Comparison of ENCODE assay signal across 7 mouse cellular contexts in the genomic region with DNA sequence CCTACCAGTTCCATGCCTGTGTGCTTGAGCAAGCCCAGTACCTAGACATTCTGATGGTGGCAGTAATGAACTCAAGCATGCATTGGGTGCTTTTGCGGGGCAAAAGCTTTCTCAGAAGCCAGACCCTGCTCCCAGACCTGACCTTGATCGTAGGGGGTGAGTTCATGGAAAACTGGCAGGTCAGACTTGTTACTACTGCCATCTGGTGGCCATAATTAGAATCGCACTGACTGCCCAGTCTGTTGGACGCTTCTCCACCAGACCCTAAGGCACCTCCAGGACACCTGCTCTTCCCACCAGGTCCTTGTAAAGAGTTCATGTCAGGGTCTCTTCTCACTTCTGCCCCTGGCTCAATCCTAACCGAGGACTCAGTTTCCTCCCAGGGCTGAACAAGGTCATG. TPM values are rescaled to one million over a fixed set of nuclear protein-coding genes. Genes with fewer than 3 reads are reported as not detected.
DNase-seq lines count a peak whose midpoint lies in the region; ATAC-seq and TF ChIP-seq lines count a peak whose summit lies in the region.

No protein-coding gene starts in this region.

- ATAC-seq in erythroid progenitor cell, adult 5-6 weeks (replicated peaks; ENCODE audit: low FRiP score, poor library complexity, severe bottlenecking): peak; percentile 43; the same call in 1 of the 2 replicates
- ATAC-seq in kidney, embryonic 14.5 days (ENCODE audit: low FRiP score, low TSS enrichment): 0 out of 2 replicates have a peak, but pooled peaks have one; percentile 22
- no peak for ATAC-seq in limb, embryonic 14.5 days (ENCODE audit: low FRiP score, low read depth)

- H3K27ac ChIP-seq in brown adipose tissue, adult 24 weeks (replicated peaks; ENCODE audit: low read depth, low read length): peak overlapping the region; percentile 94
- 0 out of 2 replicates have a peak overlapping the region, but pooled peaks have one; percentile 8 for H3K27ac ChIP-seq in kidney, embryonic 14.5 days (ENCODE audit: low read depth, low read length)
- no peak overlapping the region for H3K27ac ChIP-seq in limb, embryonic 14.5 days (replicated peaks; ENCODE audit: low read depth, low read length)

- no peak for TF ChIP-seq POLR2A in limb, embryonic 14.5 days (IDR thresholded peaks at IDR 0.05; ENCODE audit: borderline replicate concordance, extremely low read depth, insufficient read depth, insufficient read length)

- no peaks in the 10 kb centered on the region for H3K36me3 ChIP-seq in kidney, embryonic 14.5 days (ENCODE audit: control insufficient read depth, insufficient read depth, low read length)
- no peaks in the 10 kb centered on the region for H3K36me3 ChIP-seq in limb, embryonic 14.5 days (ENCODE audit: control insufficient read depth, insufficient read depth, low read length)

- DNase-seq in 3T3-L1 (ENCODE audit: low read depth, low spot score) (peak; percentile 85), A20 (ENCODE audit: low read depth, low spot score) (peak; percentile 57)
- peak; percentile 63 for DNase-seq in limb, embryonic 14.5 days (ENCODE audit: low spot score)
- DNase-seq in ovary, postnatal 14 days (ENCODE audit: low spot score): peak; percentile 64

- no peaks in the 10 kb centered on the region for H3K9me3 ChIP-seq in kidney, embryonic 14.5 days (ENCODE audit: control insufficient read depth, low read length)
- no peaks in the 10 kb centered on the region for H3K9me3 ChIP-seq in limb, embryonic 14.5 days (ENCODE audit: control insufficient read depth, low read length)

- no peaks in the 10 kb centered on the region for H3K27me3 ChIP-seq in kidney, embryonic 14.5 days (ENCODE audit: control insufficient read depth, insufficient read depth, low read length)
- H3K27me3 ChIP-seq in limb, embryonic 14.5 days (ENCODE audit: control insufficient read depth, insufficient read depth, low read length): no peaks in the 10 kb centered on the region

- peaks cover 10% of the 10 kb centered on the region for H3K4me1 ChIP-seq in brown adipose tissue, adult 24 weeks (ENCODE audit: control insufficient read depth, insufficient read depth, insufficient read length, low read length)
- H3K4me1 ChIP-seq in kidney, embryonic 14.5 days (ENCODE audit: control insufficient read depth, insufficient read depth, low read length): peaks cover 10% of the 10 kb centered on the region
- no peaks in the 10 kb centered on the region for H3K4me1 ChIP-seq in limb, embryonic 14.5 days (ENCODE audit: control insufficient read depth, insufficient read depth, low read length)

- H3K4me3 ChIP-seq in brown adipose tissue, adult 24 weeks (ENCODE audit: insufficient read depth, low read depth, low read length): no peak overlapping the region
- H3K4me3 ChIP-seq in kidney, embryonic 14.5 days (ENCODE audit: low read length): no peak overlapping the region
- no peak overlapping the region for H3K4me3 ChIP-seq in limb, embryonic 14.5 days (replicated peaks; ENCODE audit: low read length)

- no peak overlapping the region for H3K4me2 ChIP-seq in kidney, embryonic 14.5 days (replicated peaks; ENCODE audit: low read depth, low read length)
- H3K4me2 ChIP-seq in limb, embryonic 14.5 days (replicated peaks; ENCODE audit: low read depth, low read length, severe bottlenecking): no peak overlapping the region

- no peak overlapping the region for H3K9ac ChIP-seq in kidney, embryonic 14.5 days (ENCODE audit: low read depth, low read length)
- H3K9ac ChIP-seq in limb, embryonic 14.5 days (ENCODE audit: low read depth, low read length, severe bottlenecking): 0 out of 2 replicates have a peak overlapping the region, but pooled peaks have one; percentile 16

- WGBS in kidney, embryonic 14.5 days: 3% methylated on average over 5 of the region's 5 CpGs
- WGBS in limb, embryonic 14.5 days: 5% methylated on average over 5 of the region's 5 CpGs

RNA-seq across cellular contexts. Expression of a gene that starts 34.5 kb away (rescaled TPM):
- 7.1 and 8.0 TPM in 2 replicates for polyA plus RNA-seq in brown adipose tissue, adult 24 weeks (2012; ENCODE audit: insufficient read depth, insufficient read length, missing spikeins)
- total RNA-seq in erythroid progenitor cell, adult 5-6 weeks (2015; ENCODE audit: low replicate concordance): not detected in 2 replicates
- total RNA-seq in erythroid progenitor cell, adult 5-6 weeks (2017; ENCODE audit: low replicate concordance): not detected in 2 replicates
- polyA plus RNA-seq in kidney, embryonic 14.5 days (2014; fragmentation: Nextera tagmentation; extraction: Ambion mirVana): 0.03 TPM in 1 of 2 replicates, not detected in the other
- 0.20 and 0.29 TPM in 2 replicates for polyA plus RNA-seq in limb, embryonic 14.5 days (2012; rRNA removed)
- polyA plus RNA-seq in limb, embryonic 14.5 days (2014; fragmentation: Nextera tagmentation; extraction: Ambion mirVana): 0.03 and 0.04 TPM in 2 replicates

RNA-seq across cellular contexts. Expression of a gene that starts 35.4 kb away (rescaled TPM):
- 133 and 153 TPM in 2 replicates for polyA plus RNA-seq in brown adipose tissue, adult 24 weeks (2012; ENCODE audit: insufficient read depth, insufficient read length, missing spikeins)
- total RNA-seq in erythroid progenitor cell, adult 5-6 weeks (2015; ENCODE audit: low replicate concordance): 35.2 and 40.4 TPM in 2 replicates
- 22.5 and 31.8 TPM in 2 replicates for total RNA-seq in erythroid progenitor cell, adult 5-6 weeks (2017; ENCODE audit: low replicate concordance)
- polyA plus RNA-seq in kidney, embryonic 14.5 days (2014; fragmentation: Nextera tagmentation; extraction: Ambion mirVana): 79.3 and 122 TPM in 2 replicates
- 87.2 and 94.8 TPM in 2 replicates for polyA plus RNA-seq in limb, embryonic 14.5 days (2012; rRNA removed)
- 95.1 and 99.8 TPM in 2 replicates for polyA plus RNA-seq in limb, embryonic 14.5 days (2014; fragmentation: Nextera tagmentation; extraction: Ambion mirVana)

RNA-seq across cellular contexts. Expression of a gene that starts 35.5 kb away (rescaled TPM):
- 12.9 and 17.1 TPM in 2 replicates for polyA plus RNA-seq in brown adipose tissue, adult 24 weeks (2012; ENCODE audit: insufficient read depth, insufficient read length, missing spikeins)
- 4.0 and 5.4 TPM in 2 replicates for total RNA-seq in erythroid progenitor cell, adult 5-6 weeks (2015; ENCODE audit: low replicate concordance)
- 5.7 and 7.4 TPM in 2 replicates for total RNA-seq in erythroid progenitor cell, adult 5-6 weeks (2017; ENCODE audit: low replicate concordance)
- 47.5 and 52.9 TPM in 2 replicates for polyA plus RNA-seq in kidney, embryonic 14.5 days (2014; fragmentation: Nextera tagmentation; extraction: Ambion mirVana)
- 28.7 and 30.6 TPM in 2 replicates for polyA plus RNA-seq in limb, embryonic 14.5 days (2012; rRNA removed)
- polyA plus RNA-seq in limb, embryonic 14.5 days (2014; fragmentation: Nextera tagmentation; extraction: Ambion mirVana): 35.2 and 35.4 TPM in 2 replicates
